Mouse (Mus musculus) kidney, postnatal 25 days (tissue): ENCODE data around the gene Rcan2.

Experiments
- DNase-seq, 2 experiments: peaks; one replicate each; pipeline ENCODE4 v3.0.0; 2021; ENCODE audit warnings: mixed read lengths in 2 of 2

Rcan2 gene

GRCm38 (mm10) chr17:43827261-43827660 is 26.1 kb downstream of the Rcan2 start:
- DNase-seq: no peak

DNA sequence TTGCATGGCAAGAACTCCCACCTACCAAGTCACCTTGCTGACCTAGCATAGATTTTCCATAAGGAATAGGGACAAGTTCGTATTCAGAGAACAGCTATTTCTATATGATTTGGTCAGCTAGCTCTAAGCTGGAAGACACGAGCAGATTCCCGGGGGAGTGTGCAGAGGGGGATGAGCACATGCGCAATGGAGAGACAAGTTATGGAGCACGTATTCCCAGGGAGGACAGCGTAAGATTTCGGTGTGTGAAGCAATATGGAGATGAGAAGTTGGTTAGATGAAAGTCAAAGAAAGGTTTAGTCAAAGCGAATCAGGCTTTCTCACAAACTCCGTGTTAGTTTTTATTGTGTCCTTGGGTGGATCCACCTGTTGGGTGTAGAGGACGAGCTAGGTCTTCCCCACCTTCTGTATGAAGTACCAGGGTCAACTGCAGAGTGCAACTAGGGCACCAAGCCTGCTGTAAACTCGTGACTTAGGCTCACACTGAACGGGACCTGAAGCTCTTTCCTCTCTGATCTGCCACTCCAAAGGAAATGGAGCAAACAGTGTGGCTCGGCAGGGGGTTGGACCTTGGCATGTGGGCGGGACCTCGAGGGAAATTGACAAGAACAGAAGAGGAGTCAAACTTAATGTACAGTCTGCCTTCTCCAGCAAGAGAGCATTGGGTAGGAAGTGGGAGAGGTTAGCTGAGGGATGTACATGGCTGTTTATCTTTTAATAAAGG is 31.4 kb downstream of the Rcan2 start:
- peak; percentile 5 to 43 for DNase-seq

DNA sequence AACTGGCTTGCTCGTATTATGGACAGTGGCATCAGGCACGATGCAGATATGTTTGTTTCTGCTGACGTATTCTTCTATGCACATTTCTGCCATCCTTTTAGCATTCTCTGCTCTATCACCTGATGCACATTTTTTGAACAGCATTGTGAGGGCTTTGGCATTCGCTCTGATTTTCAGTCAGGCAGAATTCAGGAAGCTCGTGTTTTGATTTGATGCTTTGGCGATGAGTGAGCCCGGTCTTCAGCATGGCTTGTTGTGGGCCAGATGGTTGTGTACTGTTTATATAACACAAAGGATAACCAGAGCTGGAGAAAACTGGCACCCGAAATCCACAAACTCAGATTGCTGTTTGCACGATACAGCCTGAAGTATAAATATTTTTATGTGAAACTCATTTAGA is 39.1 kb downstream of the Rcan2 start:
- no peak for DNase-seq

DNA sequence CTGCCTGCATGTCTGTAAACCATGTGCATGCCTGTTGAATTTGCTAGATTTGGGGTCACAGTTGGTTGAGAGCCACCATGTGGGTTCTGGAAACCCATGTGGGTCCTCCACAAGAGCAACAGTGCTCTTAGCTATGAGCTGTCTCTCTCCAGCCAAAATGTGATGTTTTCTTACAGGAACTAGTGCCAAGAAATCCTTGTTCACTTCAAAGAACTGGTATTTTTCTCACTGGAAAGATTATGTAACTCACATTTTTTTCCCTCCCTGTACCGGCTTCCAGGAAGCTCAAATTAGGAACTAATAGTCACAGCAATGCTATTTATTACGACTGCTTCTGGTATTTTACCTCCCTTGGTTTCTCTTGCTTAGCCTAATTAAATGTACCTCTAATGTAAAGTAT is 45.6 kb downstream of the Rcan2 start:
- no peak for DNase-seq

GRCm38 (mm10) chr17:43848903-43849302 is 47.8 kb downstream of the Rcan2 start:
- no peak for DNase-seq

DNA sequence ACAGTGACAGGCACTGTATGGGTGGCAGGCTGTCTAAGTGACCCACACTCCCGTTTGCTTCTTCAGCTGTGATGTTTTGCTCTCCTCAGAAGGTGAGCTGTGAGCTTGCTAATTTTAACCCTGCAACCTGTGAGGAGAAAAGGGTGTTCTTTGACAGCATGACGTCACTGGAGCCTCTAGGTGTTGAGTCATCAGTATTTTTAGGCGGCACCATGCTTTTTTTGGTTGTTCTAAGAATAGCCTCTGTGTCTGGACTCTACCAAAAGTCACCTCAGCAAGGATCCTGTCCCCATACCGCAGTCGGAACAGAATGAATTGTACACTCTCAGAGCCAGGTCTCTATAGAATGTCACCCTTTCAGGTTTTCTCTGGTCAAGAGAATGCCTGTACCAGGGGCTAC is 54.0 kb downstream of the Rcan2 start:
- no peak for DNase-seq

DNA sequence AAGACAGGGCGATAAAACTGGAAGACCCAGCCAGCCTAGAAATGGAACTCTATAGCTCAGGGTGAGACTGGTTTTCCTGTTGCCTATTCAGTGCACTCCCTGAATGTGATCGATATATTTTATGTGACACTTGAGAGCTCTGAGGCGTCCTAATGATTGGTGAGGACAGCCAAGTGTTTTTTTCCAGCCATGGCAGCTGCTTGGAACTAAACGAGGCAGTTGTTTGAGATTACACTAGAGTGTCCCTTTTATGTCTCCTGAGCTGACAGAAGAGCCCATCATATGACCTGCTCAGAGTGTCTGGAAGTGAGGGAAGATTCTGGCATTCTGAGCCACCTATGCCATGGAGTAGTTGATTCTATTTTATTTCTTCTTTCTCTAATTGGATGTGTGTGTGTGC is 54.9 kb downstream of the Rcan2 start:
- no peak for DNase-seq

DNA sequence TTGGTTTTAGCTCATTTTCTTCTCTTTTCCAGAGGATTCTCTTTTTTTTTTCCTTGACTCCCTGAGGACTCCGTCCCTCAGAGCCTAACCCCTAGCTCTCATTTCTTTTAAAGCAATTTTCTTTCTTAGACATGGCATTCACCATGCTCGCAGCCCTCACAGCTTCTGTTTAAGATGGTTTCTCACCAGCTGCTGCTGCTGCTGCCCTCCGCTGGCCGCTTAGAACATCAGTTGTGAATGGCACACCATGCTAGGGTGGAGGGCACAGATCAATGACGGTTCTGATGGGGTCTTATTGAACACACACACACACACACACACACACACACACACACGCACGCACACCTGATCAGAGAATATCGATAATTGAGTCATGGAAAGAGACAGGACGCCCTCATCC is 67.7 kb downstream of the Rcan2 start:
- peak in 1 of 2 experiments; percentile 2 for DNase-seq

GRCm38 (mm10) chr17:43869677-43870076 is 68.5 kb downstream of the Rcan2 start:
- peak; percentile 75 to 87 for DNase-seq

DNA sequence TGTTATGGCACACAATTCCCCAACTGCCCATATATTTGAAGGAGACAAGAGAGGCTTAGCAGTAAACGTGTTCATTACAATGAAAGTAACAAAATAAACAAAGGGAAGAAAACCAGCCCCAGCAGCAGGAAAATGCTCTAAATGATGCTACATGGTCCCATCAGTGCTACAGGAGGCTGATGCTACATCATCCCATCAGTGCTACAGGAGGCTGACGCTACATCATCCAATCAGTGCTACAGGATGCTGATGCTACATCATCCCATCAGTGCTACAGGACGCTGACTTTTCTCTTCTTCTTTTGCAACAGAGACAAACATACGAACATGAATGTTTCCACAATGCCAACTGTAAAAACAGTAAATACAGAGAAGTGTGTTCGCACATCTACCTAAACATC is 73.3 kb downstream of the Rcan2 start:
- DNase-seq: no peak

DNA sequence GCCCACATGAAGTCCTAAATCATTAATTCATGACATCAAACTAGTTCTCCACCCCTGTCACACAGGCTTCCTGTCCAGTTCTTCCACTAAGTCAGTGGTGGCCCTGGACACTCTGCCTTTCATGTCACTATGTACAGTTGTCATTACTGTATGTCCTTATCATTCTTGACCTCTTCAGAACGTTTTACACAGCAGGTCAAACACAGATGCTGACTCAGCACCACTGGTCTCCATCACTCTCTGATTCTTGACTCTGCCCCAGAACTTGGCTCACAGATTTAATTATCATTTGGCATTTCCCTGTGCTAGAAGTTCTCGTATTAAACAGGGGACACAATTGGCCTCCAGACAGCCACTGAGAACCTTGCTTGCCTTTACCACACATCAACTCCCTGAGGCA is 76.3 kb downstream of the Rcan2 start:
- DNase-seq: no peak

GRCm38 (mm10) chr17:43883016-43883415 is 81.9 kb downstream of the Rcan2 start:
- DNase-seq: peak in 1 of 2 experiments; percentile 19

GRCm38 (mm10) chr17:43886262-43886661 is 85.1 kb downstream of the Rcan2 start:
- DNase-seq: no peak

DNA sequence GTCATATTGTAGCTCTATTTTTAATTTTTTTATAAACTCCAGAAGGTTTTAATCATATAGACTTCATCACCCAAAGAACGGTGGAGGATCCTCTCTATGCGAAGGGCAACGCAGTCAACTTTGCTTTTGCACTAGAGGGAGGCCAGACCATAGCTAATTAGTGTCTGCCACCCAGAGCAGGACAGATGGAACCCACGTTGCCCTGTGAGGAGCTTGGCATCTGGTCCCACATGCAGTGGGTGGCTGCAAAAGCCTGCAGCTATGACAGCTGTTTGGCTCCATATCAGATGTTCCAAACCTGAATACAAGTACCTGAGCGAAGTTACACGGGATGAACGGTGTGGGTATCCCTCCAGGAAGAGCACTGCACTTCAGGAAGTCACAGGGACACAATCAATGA is 86.8 kb downstream of the Rcan2 start:
- DNase-seq: no peak

DNA sequence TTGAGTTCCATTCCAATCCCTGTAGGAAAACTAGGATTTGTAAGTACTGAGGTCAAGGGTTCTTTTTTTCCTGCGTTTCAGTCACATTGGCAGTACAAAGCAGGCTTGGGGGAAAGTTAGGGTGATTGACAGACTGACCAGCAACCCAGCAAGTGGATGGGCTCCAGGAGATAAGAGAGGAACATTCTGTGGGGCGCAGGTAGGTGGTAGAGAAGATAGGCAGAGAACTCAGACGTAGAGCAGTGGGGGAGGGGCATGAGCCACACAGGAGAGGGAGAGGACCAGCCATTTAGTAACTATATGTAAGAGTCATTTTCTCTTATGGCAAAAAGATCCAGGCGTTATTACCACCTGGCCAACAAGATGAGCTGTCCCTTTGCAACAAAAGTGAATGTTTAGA is 96.2 kb downstream of the Rcan2 start:
- no peak for DNase-seq

DNA sequence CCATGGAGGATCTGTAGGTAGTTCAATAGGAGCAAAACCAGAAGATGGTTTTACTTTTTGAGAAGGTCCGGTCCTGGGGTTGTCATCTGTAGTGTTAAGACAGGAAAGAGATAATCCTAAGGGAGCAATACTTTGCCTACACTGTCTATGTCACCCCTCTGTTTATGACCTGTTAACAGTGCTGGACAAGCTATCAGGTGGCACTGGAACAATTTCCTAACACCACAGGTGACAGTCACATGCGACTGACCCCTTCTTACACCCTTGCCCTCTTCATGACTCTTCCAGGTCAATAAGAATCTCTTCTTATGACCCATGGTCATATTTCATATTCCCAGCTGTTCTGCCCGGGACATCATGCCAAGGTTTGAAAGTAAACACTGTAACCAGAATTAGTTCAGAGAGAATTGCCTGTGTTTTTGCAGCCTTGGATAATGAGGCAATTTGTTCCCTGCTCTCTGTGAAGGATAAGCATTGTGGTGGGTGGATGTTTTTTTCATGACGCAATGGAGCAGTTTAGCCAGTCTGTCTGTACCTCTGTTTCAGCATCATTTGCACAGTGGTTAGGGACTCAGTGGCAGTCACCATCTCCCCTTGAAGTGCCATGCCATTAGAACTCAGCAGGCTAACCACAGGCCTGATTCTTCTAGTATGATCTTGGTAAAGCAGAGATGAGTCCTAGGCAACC is 98.4 kb downstream of the Rcan2 start:
- no peak for DNase-seq

GRCm38 (mm10) chr17:43900133-43900532 is 99.0 kb downstream of the Rcan2 start:
- DNase-seq: no peak

DNA sequence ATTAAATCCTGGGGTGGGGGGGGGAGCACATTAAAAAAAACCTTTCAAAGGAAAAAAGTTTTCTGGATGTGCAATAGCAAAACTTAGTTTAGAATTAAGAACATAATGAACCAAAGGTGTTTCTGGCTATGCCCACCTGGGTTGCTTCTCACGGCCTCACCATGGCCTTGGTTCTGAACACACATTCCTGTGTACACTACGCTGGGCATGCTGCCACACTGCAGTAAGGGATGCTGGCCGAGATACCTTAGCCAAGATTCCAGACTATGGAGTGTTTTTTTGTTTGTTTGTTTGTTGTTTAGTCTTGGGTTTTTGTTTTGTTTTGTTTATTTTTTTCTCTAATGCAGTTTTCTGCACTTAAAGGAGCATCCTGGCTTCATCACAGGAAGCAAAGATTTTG is 100.3 kb downstream of the Rcan2 start:
- no peak for DNase-seq

- peak in 1 of 2 experiments; percentile 3 for DNase-seq
Measured at GRCm38 (mm10) chr17:43903807-43904771, 102.9 kb downstream of the Rcan2 start.

DNA sequence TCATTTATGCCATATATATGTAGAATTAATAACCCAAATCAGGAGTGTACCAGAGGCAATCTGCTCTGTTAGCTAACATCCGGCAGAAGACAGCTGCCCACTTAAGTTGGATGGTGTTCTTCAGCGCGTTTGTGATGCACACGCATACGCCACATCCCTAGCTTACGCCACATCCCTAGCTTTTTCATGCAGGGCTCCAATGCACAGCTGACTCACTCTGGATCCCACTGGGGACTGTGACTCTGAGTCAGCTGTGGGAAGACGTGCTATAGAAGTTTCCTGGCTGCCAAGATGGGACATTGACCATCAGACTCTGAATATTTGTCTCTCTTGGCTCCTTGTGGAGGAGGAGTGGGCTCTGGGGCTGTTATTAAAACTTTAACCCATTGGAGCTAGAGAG is 103.7 kb downstream of the Rcan2 start:
- no peak for DNase-seq

GRCm38 (mm10) chr17:43906728-43907127 is 105.6 kb downstream of the Rcan2 start:
- no peak for DNase-seq

DNA sequence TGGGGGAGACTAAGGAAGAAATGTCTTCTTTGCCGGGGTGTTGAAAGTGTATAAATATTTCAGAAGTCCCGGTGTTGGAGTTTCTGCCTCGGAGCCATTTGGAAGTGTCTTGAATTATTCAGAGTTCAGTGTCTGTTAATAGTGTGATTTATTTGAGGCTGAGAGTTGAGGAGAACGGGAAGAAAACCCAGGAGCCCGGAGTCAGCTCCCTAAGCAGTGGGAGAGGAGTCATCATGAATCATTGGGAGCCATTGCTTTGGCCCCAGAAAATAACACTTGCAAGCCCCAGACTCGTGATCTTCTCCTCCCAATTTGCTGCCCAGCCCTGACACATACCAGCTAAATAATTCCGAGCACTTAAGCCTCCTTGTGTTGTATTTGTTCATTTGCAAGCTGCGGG is 115.0 kb downstream of the Rcan2 start:
- no peak for DNase-seq

DNA sequence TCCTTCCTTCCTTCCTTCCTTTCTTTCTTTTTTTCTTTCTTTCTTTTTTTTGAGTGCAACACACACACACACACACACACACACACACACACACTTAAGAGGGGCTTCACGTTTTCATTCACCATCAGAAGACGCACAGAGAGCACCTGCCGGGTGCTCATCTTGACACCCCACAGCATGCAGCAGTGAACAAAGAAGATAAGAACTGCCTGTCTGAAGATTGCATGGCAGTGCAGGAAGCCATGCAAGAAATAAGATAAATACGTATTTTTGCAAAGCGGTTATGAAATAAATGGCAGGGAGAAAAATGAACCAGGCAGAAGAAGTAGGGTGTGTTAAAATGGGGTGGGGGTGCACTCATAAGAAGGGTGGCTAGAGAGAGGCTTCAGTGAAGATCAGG is 116.0 kb downstream of the Rcan2 start:
- no peak for DNase-seq
